Mouse (Mus musculus) brain, embryonic 14.5 days (tissue): ENCODE measurements at regions not wholly inside any gene's neighbourhood (a gene's known extent, or its start where the extent isn't known, plus 50 kb on each side); places are given as distances from the start of the nearest gene placed in this dataset.

ENCODE experiments used
- CTCF ChIP-seq: fragments of 200-500 bp; IDR thresholded peaks from 2 replicates; pipeline ENCODE4 v1.5.1; 2012; ENCODE audit warnings: inconsistent platforms, mild to moderate bottlenecking, moderate library complexity, borderline replicate concordance; ENCODE audit not compliant: insufficient read depth, insufficient read length; ENCODE audit errors: extremely low read depth
- POLR2A ChIP-seq: fragments of 200-500 bp; IDR thresholded peaks from 2 replicates; pipeline ENCODE4 v1.6.1; 2012; ENCODE audit warnings: mild to moderate bottlenecking, inconsistent platforms, borderline replicate concordance; ENCODE audit not compliant: poor library complexity, insufficient read depth, insufficient read length, severe bottlenecking; ENCODE audit errors: extremely low read depth

- TF ChIP-seq CTCF (no peak), POLR2A (no peak)
Measured at GRCm38 (mm10) chr17:45834518-45835071, 101.0 kb upstream of the 1600014C23Rik start.
